Mouse (Mus musculus) kidney, postnatal 36 days (tissue): ENCODE data around the gene Icam2.
"Not testable (repeated sequence)": the region's sequence is repeated elsewhere in the genome, so short reads cannot be mapped to it uniquely, and the experiment has no call there.

Source experiments
- DNase-seq, 2 experiments: peaks; one replicate each; pipeline ENCODE4 v3.0.0; 2021 to 2022; ENCODE audit warnings: mixed read lengths in 2 of 2

The Icam2 gene

GRCm38 (mm10) chr11:106387791-106388216, at the start of gene Icam2:
TSS of gene Icam2 (minus strand) at chr11:106388075.
- DNase-seq: peak in 1 of 2 experiments; percentile 30

GRCm38 (mm10) chr11:106437543-106437942, 49.7 kb upstream of the Icam2 start:
- no peak for DNase-seq

- DNase-seq: peak in 1 of 2 experiments; percentile 17
These were observed 49.2 kb upstream of the Icam2 start for GRCm38 (mm10) chr11:106437039-106437438.

- no peak for DNase-seq
These were observed 42.5 kb upstream of the Icam2 start for GRCm38 (mm10) chr11:106430392-106430791.

- DNase-seq: no peak
These were observed 41.8 kb upstream of the Icam2 start for GRCm38 (mm10) chr11:106429689-106430088.

- DNase-seq: no peak
These were observed 40.7 kb upstream of the Icam2 start for GRCm38 (mm10) chr11:106428556-106428955.

GRCm38 (mm10) chr11:106428106-106428505, 40.2 kb upstream of the Icam2 start:
- DNase-seq: no peak

- no peak for DNase-seq
These were observed 38.6 kb upstream of the Icam2 start for GRCm38 (mm10) chr11:106426447-106426846.

- DNase-seq: no peak
These were observed 37.3 kb upstream of the Icam2 start for GRCm38 (mm10) chr11:106425201-106425600.

- no peak for DNase-seq
These were observed 31.6 kb upstream of the Icam2 start for GRCm38 (mm10) chr11:106419262-106420102.

GRCm38 (mm10) chr11:106418622-106419196, 30.8 kb upstream of the Icam2 start:
- peak; percentile 85 to 90 for DNase-seq

- DNase-seq: no peak
These were observed 30.0 kb upstream of the Icam2 start for GRCm38 (mm10) chr11:106417860-106418259.

- no peak for DNase-seq
These were observed 28.5 kb upstream of the Icam2 start for GRCm38 (mm10) chr11:106416331-106416730.

GRCm38 (mm10) chr11:106412641-106413360, 24.9 kb upstream of the Icam2 start:
- no peak for DNase-seq

- DNase-seq: no peak
These were observed 23.3 kb upstream of the Icam2 start for GRCm38 (mm10) chr11:106411157-106411556.

GRCm38 (mm10) chr11:106410507-106410906, 22.6 kb upstream of the Icam2 start:
- no peak for DNase-seq

GRCm38 (mm10) chr11:106410011-106410410, 22.1 kb upstream of the Icam2 start:
- DNase-seq: no peak

GRCm38 (mm10) chr11:106398481-106398880, 10.6 kb upstream of the Icam2 start:
- no peak for DNase-seq

- DNase-seq: peak in 1 of 2 experiments; percentile 40
These were observed 9.8 kb upstream of the Icam2 start for GRCm38 (mm10) chr11:106397656-106398055.

- not testable (repeated sequence) for DNase-seq
These were observed 6.2 kb upstream of the Icam2 start for GRCm38 (mm10) chr11:106394055-106394454.

GRCm38 (mm10) chr11:106393331-106393616, 5.4 kb upstream of the Icam2 start:
- no peak for DNase-seq

- no peak for DNase-seq
These were observed 4.9 kb upstream of the Icam2 start for GRCm38 (mm10) chr11:106392597-106393330.
